Mouse (Mus musculus) bone marrow macrophage, adult 2 months (primary cell): Measurements from ENCODE around the gene Dguok.

Source experiments
- CTCF ChIP-seq: IDR thresholded peaks from 2 replicates; pipeline ENCODE4 v1.5.1; 2012; ENCODE audit warnings: low read depth, mild to moderate bottlenecking, low read length, moderate library complexity
- POLR2A ChIP-seq: IDR thresholded peaks from 2 replicates; pipeline ENCODE4 v1.6.1; 2012; ENCODE audit warnings: mild to moderate bottlenecking, low read depth, low read length, borderline replicate concordance

DNA sequence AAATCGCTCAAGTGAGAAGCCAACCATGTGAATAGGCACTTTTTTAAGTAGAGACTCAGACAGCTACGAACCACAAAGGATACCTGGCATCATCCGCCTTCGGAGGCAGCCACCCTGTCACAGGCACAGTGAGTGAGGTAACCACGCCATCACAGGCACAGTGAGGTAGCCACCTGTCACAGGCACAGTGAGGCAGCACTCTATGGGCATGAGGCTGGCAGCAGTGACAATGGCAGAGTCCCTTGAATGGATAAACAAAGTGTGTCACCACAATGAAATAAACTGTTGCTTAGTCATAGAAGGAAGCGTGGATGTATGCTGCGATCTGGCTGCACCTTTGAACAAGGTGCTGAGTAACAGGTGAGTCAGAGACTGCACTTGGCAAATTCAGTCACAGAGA is 28.1 kb downstream of the Dguok start:
- TF ChIP-seq CTCF, result no peak
- TF ChIP-seq POLR2A, result no peak
